Mouse (Mus musculus): ENCODE data around the gene Nrarp.

GRCm38 (mm10) chr2:25226864-25227263 is 46.3 kb downstream of the Nrarp start:
- TF ChIP-seq CTCF (conservative IDR thresholded peaks at IDR 0.05; ENCODE audit: low read length) (no peak), NANOG (IDR thresholded peaks at IDR 0.05; ENCODE audit: borderline replicate concordance, low read length) (no peak)

Data from E14TG2a.4 (cell line).